Mouse (Mus musculus) liver, embryonic 12.5 days (tissue): Measurements from ENCODE around the gene Dlst. TPM values are rescaled to one million over a fixed set of nuclear protein-coding genes. Genes with fewer than 3 reads are reported as not detected.

Source experiments
- ATAC-seq: fragments of 200-750 bp; cut with Nextera tagmentation; 2 replicates; pipeline ENCODE4 v1.8.0; 2017; ENCODE audit warnings: moderate number of reproducible peaks, mild to moderate bottlenecking, moderate library complexity
- H3K27ac ChIP-seq: fragments of 300-500 bp; sonication (generic); 2 replicates; pipeline ENCODE4 v1.5.1; 2016; ENCODE audit warnings: mild to moderate bottlenecking
- H3K27me3 ChIP-seq: fragments of 300-500 bp; sonication (generic); replicated peaks from 2 replicates; pipeline ENCODE4 v1.6.1; 2016; ENCODE audit warnings: mild to moderate bottlenecking, moderate library complexity
- H3K36me3 ChIP-seq: fragments of 300-500 bp; sonication (generic); 2 replicates; pipeline ENCODE4 v1.6.1; 2016; ENCODE audit warnings: mild to moderate bottlenecking, moderate library complexity
- H3K4me1 ChIP-seq: fragments of 300-500 bp; sonication (generic); 2 replicates; pipeline ENCODE4 v1.6.1; 2016
- H3K4me2 ChIP-seq: fragments of 300-500 bp; sonication (generic); 2 replicates; pipeline ENCODE4 v1.6.1; 2016; ENCODE audit warnings: mild to moderate bottlenecking, moderate library complexity
- H3K4me3 ChIP-seq: fragments of 300-500 bp; sonication (generic); 2 replicates; pipeline ENCODE4 v1.5.1; 2016; ENCODE audit warnings: mild to moderate bottlenecking, moderate library complexity
- H3K9ac ChIP-seq: fragments of 300-500 bp; sonication (generic); 2 replicates; pipeline ENCODE4 v1.6.1; 2016; ENCODE audit warnings: mild to moderate bottlenecking, moderate library complexity
- H3K9me3 ChIP-seq: fragments of 300-500 bp; sonication (generic); replicated peaks from 2 replicates; pipeline ENCODE4 v1.6.1; 2016; ENCODE audit warnings: mild to moderate bottlenecking, moderate library complexity
- WGBS: fragments of 180-500 bp; shearing (Covaris S2); methylation state at CpG from one replicate; pipeline ENCODE4 v1.1.7; 2016; ENCODE audit not compliant: insufficient replicate concordance; 5-methylcytosine and 5-hydroxymethylcytosine counted together
- polyA plus RNA-seq: library from polyadenylated mRNA; unstranded; fragments of >200 nt; fragmentation: Nextera tagmentation; extraction: Ambion mirVana; gene quantifications from 2 replicates; pipeline ENCODE4 v1.2.1, GENCODE M21; 2016

The Dlst gene
- polyA plus RNA-seq, 1 experiment from 2014 or later, result 104 TPM

DNA sequence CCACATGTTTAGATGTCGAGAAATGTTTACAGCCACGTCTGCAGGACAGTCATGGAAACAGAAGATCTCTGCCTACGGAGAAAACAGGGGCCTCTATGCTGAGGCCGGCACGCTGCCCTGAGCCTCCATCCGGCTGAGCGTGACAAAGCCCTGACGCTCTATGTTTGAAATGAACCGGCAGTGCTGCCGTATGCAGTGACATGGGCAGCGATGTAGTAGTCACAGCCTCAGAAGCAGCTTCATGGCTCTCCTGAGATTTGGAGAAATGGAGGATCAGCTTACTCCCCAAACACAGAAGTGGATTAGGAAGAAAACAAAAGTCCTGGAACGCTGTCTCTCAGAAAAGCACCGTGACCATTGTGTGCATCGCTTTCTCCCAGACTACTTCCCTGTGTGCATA, 9.6 kb upstream of the Dlst start:
- no peak overlapping the region for H3K27ac ChIP-seq
- no peak overlapping the region for H3K4me3 ChIP-seq
- H3K9ac ChIP-seq, result no peak overlapping the region
- no peak for ATAC-seq
- no peaks in the 10 kb centered on the region for H3K9me3 ChIP-seq
- H3K27me3 ChIP-seq, result no peaks in the 10 kb centered on the region
- H3K4me1 ChIP-seq, result peaks cover 6% of the 10 kb centered on the region
- no peak overlapping the region for H3K4me2 ChIP-seq
- H3K36me3 ChIP-seq, result no peaks in the 10 kb centered on the region
- 79% methylated on average over 14 of the region's 14 CpGs for WGBS

DNA sequence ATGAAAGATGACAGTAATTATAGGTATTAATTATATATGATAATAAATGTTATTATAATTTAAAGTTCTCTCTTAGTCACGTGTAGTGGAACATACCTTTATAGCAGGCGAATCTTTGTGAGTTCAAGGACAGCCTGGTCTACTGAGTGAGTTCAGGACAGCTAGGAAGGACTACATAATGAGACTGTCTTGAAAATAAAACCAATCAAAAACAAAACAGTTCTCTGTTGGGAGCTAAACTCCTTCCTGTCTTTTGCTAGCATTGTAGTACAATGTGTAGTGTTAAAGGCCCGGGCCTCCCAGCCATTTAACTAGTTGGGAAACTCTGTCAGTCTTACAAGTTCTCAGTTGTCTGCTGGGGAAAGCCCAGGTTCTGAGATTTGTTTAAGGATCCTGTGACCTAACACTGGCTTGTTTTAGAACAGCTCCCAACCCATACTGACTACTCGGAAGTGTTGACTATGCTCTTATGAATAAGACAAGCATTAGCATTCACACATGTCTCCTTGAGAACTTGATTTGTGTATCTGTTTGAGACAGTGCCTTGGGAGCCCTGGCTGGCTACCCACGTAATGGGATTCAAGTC, 9.0 kb upstream of the Dlst start:
- Histone ChIP-seq H3K4me2 (no peak overlapping the region), H3K9ac (no peak overlapping the region), H3K9me3 (no peaks in the 10 kb centered on the region), H3K4me1 (peaks cover 11% of the 10 kb centered on the region), H3K27ac (no peak overlapping the region), H3K36me3 (no peaks in the 10 kb centered on the region), H3K27me3 (no peaks in the 10 kb centered on the region), H3K4me3 (no peak overlapping the region)
- 77% methylated on average over 5 of the region's 5 CpGs for WGBS
- ATAC-seq, result no peak

DNA sequence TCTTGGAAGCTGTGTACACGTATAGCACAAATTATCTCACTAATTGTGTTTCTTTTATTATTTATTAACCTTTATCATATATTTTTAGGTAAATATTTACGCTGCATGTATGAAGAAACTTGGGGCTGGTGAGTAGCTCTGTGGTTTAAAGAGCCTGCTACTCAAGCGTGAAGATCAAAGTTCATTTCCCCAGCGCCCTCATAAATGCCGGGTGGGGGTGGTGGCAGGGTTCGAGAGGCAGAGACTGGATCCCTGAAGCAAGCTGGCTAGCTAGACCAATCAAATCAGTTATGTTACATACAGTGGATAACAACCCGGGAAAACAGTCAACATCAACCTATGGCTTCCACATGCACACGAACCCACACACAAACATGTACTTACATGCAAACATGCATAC, 7.5 kb upstream of the Dlst start:
- Histone ChIP-seq H3K9ac (no peak overlapping the region), H3K4me3 (no peak overlapping the region), H3K27ac (no peak overlapping the region), H3K9me3 (no peaks in the 10 kb centered on the region), H3K36me3 (no peaks in the 10 kb centered on the region), H3K4me1 (peaks cover 8% of the 10 kb centered on the region), H3K27me3 (no peaks in the 10 kb centered on the region), H3K4me2 (no peak overlapping the region)
- no peak for ATAC-seq
- WGBS, result 74% methylated on average over 8 of the region's 8 CpGs

DNA sequence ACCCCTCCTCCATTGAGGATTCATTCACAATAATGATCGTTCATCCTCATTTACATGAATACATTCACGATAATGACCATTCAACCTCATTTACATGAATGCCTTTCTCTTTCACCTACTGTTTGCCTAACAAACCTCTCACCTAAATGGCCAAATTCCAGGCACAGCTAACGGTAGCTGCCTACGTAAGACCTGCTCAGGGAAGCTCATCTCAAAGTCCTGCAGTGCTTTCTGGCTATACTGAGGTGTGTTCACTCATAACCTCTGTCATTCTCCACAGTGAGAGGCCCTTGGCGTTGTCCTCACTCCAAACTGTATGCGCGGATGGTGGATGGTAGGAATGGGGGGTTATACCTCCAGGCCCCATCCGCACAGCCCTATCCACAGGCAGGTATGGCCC, 5.8 kb upstream of the Dlst start:
- Histone ChIP-seq H3K36me3 (no peaks in the 10 kb centered on the region), H3K9me3 (no peaks in the 10 kb centered on the region), H3K27me3 (no peaks in the 10 kb centered on the region), H3K4me2 (no peak overlapping the region), H3K9ac (no peak overlapping the region), H3K4me1 (peaks cover 20% of the 10 kb centered on the region), H3K4me3 (no peak overlapping the region), H3K27ac (no peak overlapping the region)
- WGBS, result 78% methylated on average over 8 of the region's 8 CpGs
- no peak for ATAC-seq

DNA sequence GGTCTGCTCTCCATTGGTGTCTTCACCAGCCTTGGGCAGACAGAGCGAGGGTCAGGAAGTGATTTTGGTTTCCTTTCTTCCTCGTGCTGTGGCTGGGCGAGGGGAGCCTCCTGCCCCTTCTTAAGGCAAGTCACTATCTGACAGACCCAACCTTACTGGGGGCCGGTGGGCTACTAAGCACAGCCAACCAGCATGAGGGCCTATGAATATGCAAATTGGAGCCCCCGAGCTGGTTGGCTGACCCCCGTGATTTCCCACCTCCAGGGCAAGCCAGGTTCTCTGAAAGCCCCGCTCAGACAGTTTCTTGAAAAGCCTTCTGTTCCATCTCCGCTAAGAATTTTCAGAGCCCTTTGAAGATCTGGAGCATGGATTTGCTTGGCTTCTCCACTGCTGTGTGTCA, 4.3 kb upstream of the Dlst start:
- no peaks in the 10 kb centered on the region for H3K36me3 ChIP-seq
- no peak overlapping the region for H3K27ac ChIP-seq
- no peaks in the 10 kb centered on the region for H3K9me3 ChIP-seq
- no peak for ATAC-seq
- 7% methylated on average over 8 of the region's 8 CpGs for WGBS
- H3K4me3 ChIP-seq, result peak overlapping the region; percentile 17; the same call in 1 of the 2 replicates
- H3K4me2 ChIP-seq, result peak overlapping the region; percentile 41
- peaks cover 23% of the 10 kb centered on the region for H3K4me1 ChIP-seq
- H3K27me3 ChIP-seq, result no peaks in the 10 kb centered on the region
- no peak overlapping the region; the same call in 1 of the 2 replicates for H3K9ac ChIP-seq

DNA sequence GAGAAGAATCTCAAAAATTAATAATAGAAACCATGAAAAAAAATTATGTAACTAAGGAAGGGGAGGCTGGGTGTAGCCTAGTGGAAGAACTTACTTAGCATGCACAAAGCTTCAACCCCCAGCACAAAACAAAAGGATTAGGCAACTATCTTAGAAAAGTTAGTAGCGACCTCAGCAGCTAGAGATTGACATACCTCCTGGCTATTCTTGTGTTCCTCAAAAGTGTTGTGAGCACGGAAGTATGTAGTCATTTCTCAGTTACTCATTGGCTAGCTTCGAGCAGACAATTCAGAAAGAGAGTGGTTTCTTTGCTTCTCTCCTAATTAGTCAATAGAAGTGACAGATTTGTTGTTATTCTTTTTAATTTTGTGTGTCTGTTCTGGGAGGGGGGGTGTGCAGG, 2.0 kb upstream of the Dlst start:
- 61% methylated on average over 3 of the region's 3 CpGs for whole genome bisulfite sequencing
- Histone ChIP-seq H3K27me3 (no peaks in the 10 kb centered on the region), H3K27ac (no peak overlapping the region), H3K4me1 (peaks cover 45% of the 10 kb centered on the region), H3K9me3 (no peaks in the 10 kb centered on the region), H3K36me3 (peaks cover 11% of the 10 kb centered on the region; the same call in 1 of the 2 replicates), H3K9ac (no peak overlapping the region), H3K4me2 (no peak overlapping the region), H3K4me3 (no peak overlapping the region)
- ATAC-seq, result no peak

DNA sequence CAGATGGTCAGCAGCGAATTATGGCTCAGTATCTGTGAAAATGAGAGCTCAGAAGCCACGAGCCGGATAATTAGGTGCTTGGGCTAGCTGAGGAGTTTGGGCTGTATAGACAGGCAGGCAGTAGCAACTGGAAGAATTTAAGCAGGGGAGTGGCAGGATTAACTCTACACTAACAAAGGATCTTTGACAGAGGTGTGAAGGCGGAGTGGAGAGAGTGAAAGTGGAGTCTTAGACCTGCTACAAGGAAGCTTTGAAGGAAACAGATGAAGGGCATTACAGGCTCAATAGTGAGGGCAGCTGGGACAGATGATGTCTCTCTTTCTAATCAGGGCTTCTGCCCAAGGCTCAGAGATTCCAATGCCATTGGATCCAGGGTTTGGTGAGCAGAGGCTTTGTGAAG, 1.2 kb upstream of the Dlst start:
- WGBS, result 74% methylated on average over 4 of the region's 4 CpGs
- no peak for ATAC-seq
- peaks cover 15% of the 10 kb centered on the region; the same call in 1 of the 2 replicates for H3K36me3 ChIP-seq
- H3K27me3 ChIP-seq, result no peaks in the 10 kb centered on the region
- peak overlapping the region; percentile 95 for H3K9ac ChIP-seq
- peak overlapping the region; percentile 92; the same call in 1 of the 2 replicates for H3K27ac ChIP-seq
- peak overlapping the region; percentile 94 for H3K4me2 ChIP-seq
- peak overlapping the region; percentile 99 for H3K4me3 ChIP-seq
- H3K9me3 ChIP-seq, result no peaks in the 10 kb centered on the region
- peaks cover 52% of the 10 kb centered on the region for H3K4me1 ChIP-seq

DNA sequence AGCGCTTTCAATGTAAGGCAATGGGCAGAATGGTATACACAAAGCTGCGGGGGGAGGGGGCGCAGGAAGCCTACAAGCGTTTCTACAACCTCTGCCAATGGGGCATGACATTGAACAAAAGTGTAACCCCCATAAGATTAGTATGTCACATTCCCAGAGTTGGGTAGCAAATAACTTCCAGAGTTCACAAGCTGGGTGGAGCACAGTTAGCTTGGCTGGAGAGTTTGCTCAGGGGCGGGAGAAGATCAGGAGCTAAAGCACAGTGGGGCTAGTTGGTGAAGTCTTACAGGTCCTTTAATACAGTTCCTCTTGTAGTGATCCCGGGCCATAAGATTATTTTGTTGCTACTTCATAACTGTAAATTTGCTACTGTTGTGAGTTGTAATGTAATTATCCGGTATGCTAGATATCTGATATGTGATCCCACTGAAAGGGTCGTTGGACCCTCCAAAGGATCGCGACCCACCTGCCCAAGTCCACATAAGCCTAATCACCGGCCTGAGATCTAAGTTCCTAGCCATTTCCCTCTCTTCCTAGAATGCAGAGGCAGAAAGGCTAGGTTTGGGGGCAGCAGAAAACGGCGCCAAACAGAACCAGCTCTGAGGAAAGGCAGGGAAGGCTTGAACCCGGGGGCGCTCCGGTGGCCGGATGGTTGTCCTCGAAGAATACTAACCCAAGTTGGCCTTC, 479 bp upstream of the Dlst start:
- peak overlapping the region; percentile 99 for H3K4me3 ChIP-seq
- 14% methylated on average over 18 of the region's 18 CpGs for WGBS
- no peaks in the 10 kb centered on the region for H3K27me3 ChIP-seq
- peak; percentile 44; the same call in 1 of the 2 replicates for ATAC-seq
- H3K4me1 ChIP-seq, result peaks cover 59% of the 10 kb centered on the region
- H3K9me3 ChIP-seq, result no peaks in the 10 kb centered on the region
- H3K36me3 ChIP-seq, result peaks cover 22% of the 10 kb centered on the region
- peak overlapping the region; percentile 95 for H3K9ac ChIP-seq
- peak overlapping the region; percentile 92 for H3K27ac ChIP-seq
- peak overlapping the region; percentile 94 for H3K4me2 ChIP-seq

DNA sequence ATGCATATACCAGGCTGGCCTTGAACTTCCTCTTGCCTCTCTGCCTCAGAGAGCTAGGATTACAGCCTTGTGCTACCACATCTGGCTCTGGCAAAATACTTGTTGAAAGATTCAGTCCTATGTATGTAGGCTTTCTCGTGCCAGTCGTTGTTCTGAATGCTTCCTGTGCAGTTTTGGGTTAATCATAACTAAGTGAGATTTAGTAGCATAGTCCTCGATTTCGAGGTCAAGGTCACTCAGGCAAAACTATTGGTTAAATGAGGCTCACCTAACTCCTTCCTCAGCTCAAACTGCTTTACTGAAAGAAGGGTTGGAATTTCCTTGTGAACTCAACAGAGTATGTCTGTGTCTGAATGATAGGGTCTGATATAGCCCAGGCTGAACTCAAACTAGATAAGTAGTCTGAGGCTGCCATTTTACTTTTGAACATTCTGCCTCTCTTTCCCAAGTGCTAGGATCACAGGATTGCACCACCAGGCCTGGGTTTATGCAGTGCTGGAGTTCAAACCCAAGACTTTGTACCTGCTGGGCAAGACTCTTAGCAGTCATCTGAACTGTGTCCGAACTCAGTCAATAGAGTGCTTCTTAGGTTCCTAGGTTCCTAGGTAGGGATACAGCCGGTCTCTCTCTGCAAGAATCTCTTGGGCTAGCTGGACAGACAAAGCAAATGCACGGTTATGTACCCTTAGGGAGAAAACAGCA, 2.1 kb downstream of the Dlst start:
- peak overlapping the region; percentile 92 for H3K27ac ChIP-seq
- H3K36me3 ChIP-seq, result peaks cover 45% of the 10 kb centered on the region
- H3K4me1 ChIP-seq, result peaks cover 60% of the 10 kb centered on the region
- WGBS, result 66% methylated on average over 7 of the region's 7 CpGs
- H3K4me2 ChIP-seq, result peak overlapping the region; percentile 94
- peak overlapping the region; percentile 95 for H3K9ac ChIP-seq
- H3K9me3 ChIP-seq, result no peaks in the 10 kb centered on the region
- H3K4me3 ChIP-seq, result peak overlapping the region; percentile 99
- no peaks in the 10 kb centered on the region for H3K27me3 ChIP-seq
- ATAC-seq, result peak; percentile 33; the same call in 1 of the 2 replicates

DNA sequence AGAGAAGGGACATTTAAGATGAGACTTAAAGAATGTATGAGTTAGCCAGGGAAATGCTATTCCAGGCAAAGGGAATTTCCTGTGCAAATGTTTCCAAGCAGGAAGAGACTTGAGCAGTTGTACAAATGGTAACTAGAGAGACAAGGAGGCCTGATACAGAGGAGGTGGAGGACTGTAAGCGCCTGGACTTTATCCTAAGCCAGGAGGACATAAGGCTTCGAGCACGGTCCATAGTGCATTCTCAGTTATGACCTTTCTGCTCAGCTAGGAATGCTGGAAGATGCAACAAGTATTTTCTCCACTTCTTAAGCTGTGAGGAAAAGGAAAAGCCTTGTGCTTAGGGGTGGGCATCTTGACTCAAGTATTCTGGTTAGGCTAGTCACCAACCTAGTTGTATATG, 2.7 kb downstream of the Dlst start:
- H3K27ac ChIP-seq, result peak overlapping the region; percentile 92
- H3K9ac ChIP-seq, result peak overlapping the region; percentile 95; the same call in 1 of the 2 replicates
- ATAC-seq, result no peak
- H3K36me3 ChIP-seq, result peaks cover 52% of the 10 kb centered on the region
- H3K4me2 ChIP-seq, result peak overlapping the region; percentile 94
- H3K4me3 ChIP-seq, result peak overlapping the region; percentile 99
- peaks cover 62% of the 10 kb centered on the region for H3K4me1 ChIP-seq
- WGBS, result 81% methylated on average over 3 of the region's 3 CpGs
- H3K27me3 ChIP-seq, result no peaks in the 10 kb centered on the region
- no peaks in the 10 kb centered on the region for H3K9me3 ChIP-seq

DNA sequence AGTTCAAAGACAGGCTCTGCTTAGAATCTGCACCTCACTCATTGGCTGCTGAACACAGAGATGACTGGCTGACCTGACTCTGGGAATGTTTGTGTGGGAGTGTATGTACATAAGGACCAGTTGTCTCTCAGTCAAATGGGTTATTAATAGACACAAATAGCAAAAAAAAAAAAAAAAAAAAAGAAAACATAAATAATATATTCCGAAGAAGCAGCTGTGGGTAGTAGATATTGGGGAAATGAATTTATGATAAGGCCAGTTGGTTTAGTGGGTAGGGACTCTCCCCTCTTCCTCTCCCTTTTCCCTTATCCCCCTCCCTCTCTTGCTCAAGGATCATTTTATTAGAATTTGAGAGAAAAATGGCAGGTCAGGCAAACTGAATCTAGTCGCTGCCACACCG, 3.3 kb downstream of the Dlst start:
- H3K4me1 ChIP-seq, result peaks cover 59% of the 10 kb centered on the region
- H3K4me2 ChIP-seq, result peak overlapping the region; percentile 94
- WGBS, result 85% methylated on average over 3 of the region's 3 CpGs
- H3K9me3 ChIP-seq, result no peaks in the 10 kb centered on the region
- H3K27me3 ChIP-seq, result no peaks in the 10 kb centered on the region
- H3K27ac ChIP-seq, result peak overlapping the region; percentile 92
- 0 out of 2 replicates have a peak overlapping the region, but pooled peaks have one; percentile 95 for H3K9ac ChIP-seq
- peaks cover 57% of the 10 kb centered on the region for H3K36me3 ChIP-seq
- no peak overlapping the region for H3K4me3 ChIP-seq
- ATAC-seq, result no peak

DNA sequence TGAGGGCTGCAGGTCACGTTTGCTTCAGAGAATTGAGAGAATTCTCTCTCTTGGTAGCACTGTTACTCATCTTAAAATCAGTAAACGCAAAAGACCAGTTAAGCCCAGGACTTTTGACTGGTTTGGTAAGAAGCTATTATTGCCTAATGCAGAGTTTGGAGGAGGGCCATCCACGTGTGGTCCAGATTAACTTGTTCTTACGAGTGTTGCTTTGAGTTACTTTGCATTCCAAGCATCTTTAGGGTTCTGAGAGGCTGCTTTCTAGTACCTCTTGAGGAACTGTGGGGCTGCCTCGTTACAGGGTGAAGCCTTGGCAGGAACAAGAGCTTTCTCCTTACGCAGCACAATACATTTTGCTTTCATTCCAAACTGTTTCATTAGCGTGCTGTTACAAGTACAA, 5.0 kb downstream of the Dlst start:
- no peak for ATAC-seq
- Histone ChIP-seq H3K4me1 (peaks cover 47% of the 10 kb centered on the region), H3K4me3 (no peak overlapping the region), H3K27ac (no peak overlapping the region), H3K9ac (no peak overlapping the region), H3K4me2 (no peak overlapping the region), H3K27me3 (no peaks in the 10 kb centered on the region), H3K36me3 (peaks cover 75% of the 10 kb centered on the region), H3K9me3 (no peaks in the 10 kb centered on the region)
- WGBS, result 82% methylated on average over 7 of the region's 7 CpGs
